Mouse (Mus musculus): ENCODE measurements around the gene Uqcc2. TPM values are rescaled to one million over a fixed set of nuclear protein-coding genes. Genes with fewer than 3 reads are reported as not detected.

Gene Uqcc2
- total RNA-seq, 1 experiment from 2014 or later, result 33.4 TPM

- no peak for ATAC-seq (ENCODE audit: extremely low read depth, insufficient number of reproducible peaks, low FRiP score, poor library complexity, severe bottlenecking)
Observed at GRCm38 (mm10) chr17:27129819-27130218, 3.9 kb downstream of the Uqcc2 start.

GRCm38 (mm10) chr17:27129291-27129690, 4.4 kb downstream of the Uqcc2 start:
- ATAC-seq (ENCODE audit: extremely low read depth, insufficient number of reproducible peaks, low FRiP score, poor library complexity, severe bottlenecking), result no peak

GRCm38 (mm10) chr17:27128189-27128588, 5.5 kb downstream of the Uqcc2 start:
- ATAC-seq (ENCODE audit: extremely low read depth, insufficient number of reproducible peaks, low FRiP score, poor library complexity, severe bottlenecking), result no peak

GRCm38 (mm10) chr17:27126974-27127373, 6.7 kb downstream of the Uqcc2 start:
- ATAC-seq (ENCODE audit: extremely low read depth, insufficient number of reproducible peaks, low FRiP score, poor library complexity, severe bottlenecking), result no peak

- no peak for ATAC-seq (ENCODE audit: extremely low read depth, insufficient number of reproducible peaks, low FRiP score, poor library complexity, severe bottlenecking)
Observed at GRCm38 (mm10) chr17:27125669-27126202, 8.0 kb downstream of the Uqcc2 start.

GRCm38 (mm10) chr17:27125185-27125584, 8.5 kb downstream of the Uqcc2 start:
- ATAC-seq (ENCODE audit: extremely low read depth, insufficient number of reproducible peaks, low FRiP score, poor library complexity, severe bottlenecking), result peak; percentile 58; the same call in 1 of the 2 replicates

GRCm38 (mm10) chr17:27123813-27124375, 9.8 kb downstream of the Uqcc2 start:
- no peak for ATAC-seq (ENCODE audit: extremely low read depth, insufficient number of reproducible peaks, low FRiP score, poor library complexity, severe bottlenecking)

GRCm38 (mm10) chr17:27123103-27123502, 10.6 kb downstream of the Uqcc2 start:
- no peak for ATAC-seq (ENCODE audit: extremely low read depth, insufficient number of reproducible peaks, low FRiP score, poor library complexity, severe bottlenecking)

GRCm38 (mm10) chr17:27122701-27123100, 11.0 kb downstream of the Uqcc2 start:
- ATAC-seq (ENCODE audit: extremely low read depth, insufficient number of reproducible peaks, low FRiP score, poor library complexity, severe bottlenecking), result no peak

GRCm38 (mm10) chr17:27121781-27122180, 11.9 kb downstream of the Uqcc2 start:
- no peak for ATAC-seq (ENCODE audit: extremely low read depth, insufficient number of reproducible peaks, low FRiP score, poor library complexity, severe bottlenecking)

- no peak for ATAC-seq (ENCODE audit: extremely low read depth, insufficient number of reproducible peaks, low FRiP score, poor library complexity, severe bottlenecking)
Observed at GRCm38 (mm10) chr17:27121266-27121665, 12.4 kb downstream of the Uqcc2 start.

GRCm38 (mm10) chr17:27120561-27121024, 13.1 kb downstream of the Uqcc2 start:
- ATAC-seq (ENCODE audit: extremely low read depth, insufficient number of reproducible peaks, low FRiP score, poor library complexity, severe bottlenecking), result no peak

GRCm38 (mm10) chr17:27119954-27120353, 13.8 kb downstream of the Uqcc2 start:
- no peak for ATAC-seq (ENCODE audit: extremely low read depth, insufficient number of reproducible peaks, low FRiP score, poor library complexity, severe bottlenecking)

GRCm38 (mm10) chr17:27119540-27119895, 14.2 kb downstream of the Uqcc2 start:
- ATAC-seq (ENCODE audit: extremely low read depth, insufficient number of reproducible peaks, low FRiP score, poor library complexity, severe bottlenecking), result no peak

- peak; percentile 22; the same call in 1 of the 2 replicates for ATAC-seq (ENCODE audit: extremely low read depth, insufficient number of reproducible peaks, low FRiP score, poor library complexity, severe bottlenecking)
Observed at GRCm38 (mm10) chr17:27118676-27119539, 14.8 kb downstream of the Uqcc2 start.

GRCm38 (mm10) chr17:27110072-27110471, 23.6 kb downstream of the Uqcc2 start:
- ATAC-seq (ENCODE audit: extremely low read depth, insufficient number of reproducible peaks, low FRiP score, poor library complexity, severe bottlenecking), result no peak

GRCm38 (mm10) chr17:27107936-27108335, 25.8 kb downstream of the Uqcc2 start:
- no peak for ATAC-seq (ENCODE audit: extremely low read depth, insufficient number of reproducible peaks, low FRiP score, poor library complexity, severe bottlenecking)

GRCm38 (mm10) chr17:27106745-27107144, 27.0 kb downstream of the Uqcc2 start:
- no peak for ATAC-seq (ENCODE audit: extremely low read depth, insufficient number of reproducible peaks, low FRiP score, poor library complexity, severe bottlenecking)

- ATAC-seq (ENCODE audit: extremely low read depth, insufficient number of reproducible peaks, low FRiP score, poor library complexity, severe bottlenecking), result no peak
Observed at GRCm38 (mm10) chr17:27105698-27106470, 27.8 kb downstream of the Uqcc2 start.

Data from neutrophil, adult 5-6 weeks (primary cell).